Mouse (Mus musculus) cerebellum, postnatal 4 days (tissue): ENCODE measurements at regions not wholly inside any gene's neighbourhood (a gene's known extent, or its start where the extent isn't known, plus 50 kb on each side); places are given as distances from the start of the nearest gene placed in this dataset.

Source experiments
- DNase-seq, 2 experiments: peaks; one replicate each; pipeline ENCODE4 v3.0.0; 2022; ENCODE audit warnings: low spot score in 2 of 2, mixed read lengths in 1 of 2

DNA sequence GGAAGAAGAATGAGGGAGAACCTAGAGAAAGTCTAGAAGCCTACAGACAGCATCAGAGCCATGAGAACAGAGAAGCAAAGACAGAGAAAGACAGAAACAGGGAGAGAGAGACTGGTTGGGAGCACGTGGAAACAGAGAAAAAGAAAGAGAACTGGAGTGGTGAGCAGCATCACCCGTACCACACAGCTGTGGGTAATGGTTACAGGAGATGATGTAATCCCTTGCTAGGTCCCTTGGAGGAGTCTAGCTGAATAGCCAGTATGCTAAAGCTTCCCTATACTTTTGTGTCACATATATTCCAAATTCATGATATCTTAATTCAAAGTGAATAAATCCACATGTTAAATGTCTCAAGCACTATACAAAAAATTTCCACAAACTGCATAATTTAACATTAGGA is 284.0 kb downstream of the 4930544G11Rik start:
- DNase-seq, result no peak

DNA sequence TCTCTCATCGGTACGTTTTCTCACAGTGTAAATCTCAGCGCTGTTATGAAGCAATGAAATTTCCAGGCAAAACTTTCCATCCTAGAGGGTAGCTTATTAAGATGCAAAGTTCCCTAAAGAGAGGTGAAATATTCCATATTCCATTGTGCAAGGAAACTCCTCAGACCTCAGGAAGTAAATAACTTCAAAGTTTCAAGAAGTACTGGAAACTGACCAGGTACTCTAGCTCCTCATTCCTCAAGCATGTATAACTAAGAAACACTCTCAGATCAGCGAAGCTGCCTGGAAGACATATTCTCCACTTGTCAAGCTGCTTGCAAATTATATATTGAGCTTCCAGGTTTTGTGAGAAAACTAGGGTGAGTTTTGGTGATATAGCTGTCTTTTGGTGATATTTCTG is 279.8 kb upstream of the Mad2l1 start:
- DNase-seq, result no peak

DNA sequence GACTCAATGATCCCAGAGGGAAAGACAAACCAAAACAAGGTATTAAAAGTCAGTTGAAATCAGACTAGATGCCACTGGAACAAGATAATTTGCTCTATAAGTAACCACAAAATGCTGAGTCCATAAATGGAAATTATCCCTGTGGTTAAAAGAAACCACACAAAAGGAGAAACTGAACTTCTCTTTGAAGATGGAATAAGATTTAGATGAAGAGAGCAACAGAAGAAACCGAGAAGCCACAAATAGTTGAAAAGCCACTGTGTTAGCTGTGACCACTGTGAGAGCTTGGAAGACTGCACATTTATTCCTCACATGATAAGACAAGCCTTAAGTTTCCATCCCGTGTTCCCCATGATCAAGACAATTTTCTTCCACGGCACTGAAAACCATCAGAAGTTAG is 271.8 kb upstream of the Mad2l1 start:
- no peak for DNase-seq

DNA sequence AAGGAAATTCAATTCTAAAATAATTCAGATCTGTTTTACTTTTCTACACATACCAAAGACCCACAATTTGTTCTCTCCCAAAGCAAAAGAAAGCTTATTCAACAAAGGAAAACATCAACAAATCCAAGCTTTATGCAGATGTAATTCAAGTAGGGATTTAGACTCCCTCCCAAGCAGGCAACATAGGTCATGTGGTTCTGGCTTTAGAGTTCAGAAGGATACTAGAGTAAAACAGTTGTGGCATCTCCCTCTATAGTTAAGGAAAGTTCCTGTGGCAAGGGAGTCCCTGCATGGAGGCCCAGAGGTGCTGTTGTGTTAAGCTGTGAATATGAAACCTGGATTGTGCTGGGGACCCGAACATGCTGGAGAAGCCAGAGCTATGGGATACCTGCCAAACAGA is 271.3 kb upstream of the Mad2l1 start:
- DNase-seq, result no peak

DNA sequence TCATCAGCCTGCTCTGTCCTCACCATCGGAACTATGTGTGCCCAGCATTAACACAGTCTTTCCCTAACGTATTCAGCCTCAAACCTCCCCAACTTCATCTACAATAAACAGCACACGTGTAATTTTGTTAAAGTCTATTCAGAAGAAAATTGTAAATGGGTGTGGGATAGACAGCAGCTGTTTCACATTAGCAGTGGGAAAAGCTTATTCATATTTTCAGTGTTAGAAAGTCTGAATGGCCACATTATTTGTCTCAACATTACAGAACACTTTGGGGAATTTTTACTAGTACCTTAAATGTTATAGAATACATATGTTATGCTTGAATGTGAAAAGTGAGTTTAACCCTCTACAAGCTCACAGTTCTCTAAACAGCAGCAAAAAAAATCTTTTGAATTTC is 266.8 kb upstream of the Mad2l1 start:
- no peak for DNase-seq

DNA sequence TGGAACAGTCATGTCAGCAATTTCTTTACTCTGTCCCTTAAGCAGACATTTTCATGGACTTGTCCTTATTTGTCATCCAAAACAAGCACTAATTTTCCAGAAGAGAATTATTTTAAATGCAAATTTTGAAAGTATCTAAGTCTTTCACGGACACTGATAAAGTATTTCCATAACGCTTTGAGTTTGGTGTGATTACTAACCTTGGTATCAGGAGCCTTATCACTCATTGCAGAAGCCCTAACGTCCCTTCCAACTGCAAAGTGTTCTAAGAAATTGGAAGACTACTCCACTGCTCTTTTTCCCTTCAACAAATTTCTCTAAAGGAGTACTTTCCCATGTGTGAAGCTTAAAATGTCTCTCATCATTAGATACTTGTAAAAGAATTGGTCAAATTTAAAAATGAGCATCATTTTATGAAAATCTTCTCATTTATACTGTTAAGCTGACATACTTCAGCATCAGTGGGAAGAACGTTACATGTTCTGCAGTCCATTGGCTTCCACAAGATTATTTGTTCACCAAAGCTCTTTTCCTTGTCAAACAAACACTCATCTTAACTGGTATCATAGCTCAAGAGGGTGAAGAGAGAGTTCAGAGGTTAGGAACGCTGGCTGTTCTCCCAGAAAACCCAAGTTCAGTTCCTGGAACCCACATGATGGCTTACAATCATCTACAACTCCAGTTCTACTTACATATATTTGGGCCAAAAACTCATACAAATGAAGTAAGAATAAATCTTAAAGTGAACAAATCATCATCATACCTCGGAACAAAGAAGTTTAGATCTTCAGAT is 263.6 kb upstream of the Mad2l1 start:
- no peak for DNase-seq

DNA sequence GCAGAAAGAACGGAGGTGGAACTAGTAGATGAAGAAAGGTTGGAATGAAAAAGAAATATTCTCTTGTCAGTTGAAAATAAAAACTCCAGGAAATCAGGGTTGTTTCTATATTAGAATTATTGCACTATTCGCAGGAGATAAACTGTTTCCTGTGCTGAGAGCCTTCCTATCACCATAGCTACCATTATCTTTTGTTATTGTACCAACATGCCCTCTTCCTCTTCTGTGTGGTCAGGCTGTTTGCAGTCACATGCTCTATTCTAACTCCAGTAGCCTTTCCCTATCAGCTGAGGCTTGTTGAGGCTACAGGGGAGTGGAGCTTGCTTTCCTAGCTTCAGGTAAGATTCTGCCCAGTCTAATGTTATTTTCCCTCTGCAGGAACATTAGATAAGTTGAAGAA is 263.0 kb upstream of the Mad2l1 start:
- DNase-seq, result no peak

DNA sequence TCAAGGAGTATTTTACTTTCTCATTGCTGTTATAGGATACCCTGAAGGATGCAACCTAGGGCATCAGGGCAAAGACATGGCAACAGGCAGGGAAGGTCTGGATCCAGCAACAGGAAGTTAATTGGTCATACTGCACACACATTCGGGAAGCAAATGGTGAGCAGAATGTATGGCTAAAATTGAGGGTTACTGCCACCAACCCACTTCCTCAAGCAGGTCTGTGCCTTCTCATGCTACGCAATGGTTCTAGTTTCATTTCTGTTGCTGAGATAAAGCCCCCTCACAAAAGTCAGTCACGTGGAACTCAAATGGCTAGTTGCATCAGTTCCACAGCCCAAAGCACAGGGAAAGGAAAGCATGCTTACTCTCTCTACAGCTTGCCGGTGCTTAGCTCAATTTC is 260.5 kb upstream of the Mad2l1 start:
- DNase-seq, result no peak

DNA sequence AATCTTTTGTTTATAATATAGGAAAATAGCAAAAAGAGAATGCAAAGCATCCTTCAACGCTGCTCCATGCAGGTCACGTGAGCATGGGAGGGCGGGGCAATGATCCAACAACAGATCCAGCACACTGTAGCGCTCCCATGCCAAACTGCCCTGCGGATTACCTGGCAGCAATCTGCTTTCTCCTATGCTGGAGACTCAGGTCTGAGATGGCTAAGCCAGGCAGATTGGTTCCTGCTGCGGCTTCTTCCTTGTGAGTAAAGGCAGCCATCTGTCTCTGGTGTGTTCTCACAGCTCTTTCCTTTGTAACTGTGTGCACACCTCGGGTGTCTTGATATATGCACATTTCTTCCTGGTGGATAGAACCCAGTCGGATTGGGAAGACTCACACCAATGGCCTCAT is 254.5 kb upstream of the Mad2l1 start:
- DNase-seq, result peak in 1 of 2 experiments; percentile 31

DNA sequence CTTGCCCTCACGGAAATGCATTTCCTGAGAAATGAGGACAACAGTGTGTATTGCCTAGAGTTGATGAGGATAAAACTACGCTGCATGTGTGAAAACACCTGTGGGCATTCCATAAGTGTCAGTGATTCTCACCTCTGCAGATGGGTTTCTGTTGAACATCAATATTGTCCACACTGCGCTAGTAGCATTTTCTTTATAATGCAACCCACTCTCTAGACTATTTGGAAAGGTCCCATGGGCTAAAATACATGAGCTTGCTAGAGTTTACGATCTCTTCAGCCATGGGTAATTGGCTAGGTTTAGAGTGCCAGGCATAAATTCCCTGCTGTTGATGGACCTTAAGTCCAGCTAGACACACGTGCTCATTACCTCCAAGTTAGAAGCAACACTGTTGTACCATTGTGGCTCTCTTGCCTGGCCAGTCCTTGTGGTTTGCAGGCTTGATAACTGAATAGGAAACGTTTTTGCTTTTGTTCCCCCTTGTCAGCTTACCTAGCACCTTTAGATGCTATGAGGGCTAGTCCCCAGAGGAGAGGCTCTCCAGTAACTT is 252.5 kb upstream of the Mad2l1 start:
- DNase-seq, result no peak

DNA sequence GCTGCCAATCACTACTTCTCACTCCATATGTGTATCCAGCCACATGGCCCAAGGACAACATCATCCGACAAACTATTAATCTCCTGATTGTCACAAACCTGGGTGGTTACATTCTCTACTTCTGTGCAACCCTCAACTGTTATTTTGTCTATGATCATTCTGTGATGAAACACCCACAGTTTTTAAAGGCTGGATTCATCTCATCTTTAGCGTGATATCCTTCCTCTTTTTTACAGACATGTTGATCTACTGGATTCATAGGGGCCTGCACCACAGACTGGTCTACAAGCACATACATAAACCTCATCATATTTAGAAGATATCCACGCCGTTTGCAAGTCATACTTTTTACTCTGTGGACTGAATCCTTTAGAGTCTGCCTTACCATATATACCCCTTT is 251.7 kb upstream of the Mad2l1 start:
- DNase-seq, result no peak

DNA sequence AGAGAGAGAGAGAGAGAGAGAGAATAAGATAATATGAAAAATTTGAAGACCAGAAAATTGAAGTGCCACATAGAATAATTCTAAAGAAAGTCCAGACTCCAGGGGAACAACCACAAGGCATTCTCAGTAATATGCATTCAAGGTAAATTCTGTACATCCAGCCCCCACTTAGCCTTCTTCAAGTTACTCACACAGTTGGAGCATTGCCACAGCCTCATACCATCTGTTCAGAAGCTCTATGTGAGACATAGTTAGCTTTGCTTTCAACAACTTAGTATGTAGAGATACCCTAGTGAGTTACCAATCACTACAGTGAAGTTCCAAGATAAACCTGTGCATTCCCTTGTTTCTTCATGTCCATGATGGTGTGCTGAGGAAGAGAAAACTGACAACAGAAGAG is 247.6 kb upstream of the Mad2l1 start:
- DNase-seq, result no peak

DNA sequence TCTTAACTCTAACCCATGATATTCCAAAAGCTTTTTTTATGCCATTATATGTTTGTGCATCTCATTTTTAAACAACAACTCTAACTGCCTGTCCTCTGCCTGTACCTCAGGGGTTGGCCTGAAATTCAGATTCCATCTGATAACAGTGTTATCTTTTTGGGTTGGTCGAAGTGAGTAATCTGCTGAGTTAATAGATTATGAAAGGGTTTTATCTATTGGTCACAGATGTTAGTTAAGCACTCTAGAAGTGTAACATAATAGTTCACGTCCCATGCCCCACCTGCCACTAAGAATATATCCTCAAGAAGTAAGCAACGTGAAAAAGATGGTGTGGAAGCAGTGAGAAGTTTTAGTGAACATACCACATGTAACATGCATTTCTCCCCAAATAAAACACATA is 246.0 kb upstream of the Mad2l1 start:
- no peak for DNase-seq

DNA sequence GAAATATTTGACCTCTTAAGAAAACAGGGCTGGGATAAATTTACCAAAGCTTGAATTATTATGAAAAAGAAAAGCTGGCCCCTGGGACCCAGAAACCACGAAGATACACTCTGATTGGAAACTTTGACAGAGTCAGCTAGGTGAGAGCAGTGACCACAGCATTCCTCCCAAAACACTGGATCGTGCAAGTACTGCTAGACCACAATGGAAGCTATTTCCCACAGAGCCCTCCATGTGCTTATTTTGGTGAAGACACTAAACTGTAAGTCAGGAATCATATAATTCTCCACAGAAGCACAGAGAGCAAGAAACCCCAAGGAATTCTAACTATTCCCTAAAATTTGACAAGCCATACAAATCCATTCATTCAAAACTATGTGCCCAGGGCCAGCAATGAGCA is 243.6 kb upstream of the Mad2l1 start:
- DNase-seq, result no peak

DNA sequence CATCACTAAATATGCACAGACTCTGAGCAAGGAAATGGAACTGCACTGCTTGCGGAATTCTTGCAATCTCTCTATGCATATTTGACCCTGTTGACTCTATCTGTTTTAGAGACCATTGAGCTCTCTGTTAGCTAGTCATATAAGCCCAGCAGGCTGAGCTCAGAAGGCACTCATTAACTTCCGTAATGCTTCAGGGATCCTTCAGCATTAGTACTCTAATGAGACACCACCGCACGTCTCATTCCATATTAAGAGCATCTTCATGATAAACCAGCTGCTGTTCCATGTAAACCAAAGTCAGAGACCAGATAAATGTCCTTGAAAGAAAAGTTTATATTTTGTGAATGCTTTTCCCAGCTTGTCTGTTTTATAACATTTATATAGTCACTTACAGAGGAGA is 237.1 kb upstream of the Mad2l1 start:
- no peak for DNase-seq

DNA sequence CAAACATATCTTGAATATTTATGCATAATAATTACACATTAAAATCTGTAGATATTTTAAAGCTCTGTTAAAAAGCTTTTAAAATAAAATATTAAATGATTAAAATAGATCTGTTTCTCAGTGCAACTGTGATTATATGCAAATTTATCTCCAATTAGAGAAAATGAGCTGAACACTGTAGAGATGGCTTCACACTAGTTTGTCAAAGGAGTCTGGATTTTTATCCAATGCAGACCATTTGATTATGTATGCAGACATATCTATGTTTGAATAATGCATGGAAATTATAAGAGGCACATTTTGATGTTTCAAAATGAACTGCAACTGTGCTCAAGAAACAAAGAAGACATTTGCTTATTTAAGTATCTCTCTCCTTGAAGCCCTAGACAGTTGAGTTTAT is 235.0 kb upstream of the Mad2l1 start:
- DNase-seq, result no peak

DNA sequence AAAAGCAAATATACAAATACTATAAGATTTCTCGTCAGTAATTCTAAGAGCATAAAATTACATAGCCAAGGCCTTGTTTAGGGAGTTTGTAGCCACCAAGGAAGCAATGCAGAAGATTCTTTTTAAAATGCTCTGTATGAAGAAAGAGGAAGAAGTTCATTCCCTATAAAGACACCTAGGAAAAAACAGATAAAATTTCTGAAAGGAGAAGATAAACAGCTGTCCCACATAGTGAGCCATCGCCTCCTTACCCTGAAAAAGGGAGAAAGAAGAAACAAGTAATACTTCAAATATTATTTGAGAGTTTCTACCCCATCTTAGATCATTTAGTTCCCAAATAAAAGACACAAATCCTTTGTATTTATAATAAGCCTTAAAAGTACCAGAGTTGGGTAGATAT is 190.3 kb upstream of the Mad2l1 start:
- no peak for DNase-seq

DNA sequence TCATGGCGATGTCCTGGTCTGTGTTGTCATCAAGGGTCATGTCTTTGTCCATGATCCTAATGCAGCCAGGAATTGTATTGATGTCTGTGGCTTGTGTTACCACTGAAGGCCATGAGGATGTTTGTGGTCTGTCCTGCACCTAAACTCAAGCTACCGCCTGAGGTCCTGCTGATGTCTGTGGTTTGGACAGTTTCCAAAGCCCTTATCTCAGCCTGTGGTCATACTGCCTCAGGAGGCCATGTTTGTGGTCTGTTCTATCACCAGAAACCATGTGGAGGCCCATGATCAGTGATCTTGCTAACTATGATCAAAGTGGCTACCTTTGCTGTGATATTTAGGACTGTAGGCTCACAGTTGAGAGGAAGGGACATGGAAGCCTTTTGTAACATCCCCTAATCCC is 187.8 kb upstream of the Mad2l1 start:
- DNase-seq, result no peak

DNA sequence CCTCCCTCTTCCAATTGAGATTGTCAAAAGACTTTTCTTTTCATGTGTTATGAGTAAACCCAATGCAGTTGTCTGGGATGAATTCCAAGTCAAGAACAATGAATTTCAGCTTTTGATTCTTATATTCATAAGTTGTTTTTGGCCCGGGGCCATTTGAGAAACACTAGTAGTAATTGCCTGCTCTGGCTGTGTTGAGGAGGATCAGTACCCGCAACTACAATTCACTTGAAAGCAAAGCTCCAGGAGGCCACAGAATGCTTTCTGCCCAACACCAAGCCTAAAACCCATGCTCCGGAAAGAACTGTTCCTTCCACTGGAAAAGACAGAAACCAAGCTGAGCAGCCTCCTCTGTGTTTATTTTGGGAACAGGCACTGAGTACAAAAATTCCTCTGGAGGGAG is 174.1 kb upstream of the Mad2l1 start:
- no peak for DNase-seq

DNA sequence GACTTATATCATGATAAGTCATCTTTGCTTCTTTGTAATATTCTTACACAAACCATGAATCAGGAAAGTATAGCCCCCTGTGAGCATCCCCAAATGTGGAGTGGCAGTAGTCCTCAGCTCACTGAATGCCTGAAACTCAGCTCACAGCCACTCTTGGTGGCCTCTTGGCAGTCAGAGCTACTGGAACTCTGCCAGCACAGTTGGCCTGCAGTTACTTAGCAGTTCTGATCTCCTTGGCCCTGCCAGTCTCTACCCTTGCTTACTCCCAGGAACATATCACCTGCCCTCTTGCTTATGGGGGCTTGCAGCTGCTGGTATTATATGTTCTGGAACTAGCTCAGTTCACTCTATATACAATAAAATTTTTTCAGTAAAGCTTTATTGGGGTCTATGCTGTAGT is 167.9 kb upstream of the Mad2l1 start:
- peak in 1 of 2 experiments; percentile 44 for DNase-seq

DNA sequence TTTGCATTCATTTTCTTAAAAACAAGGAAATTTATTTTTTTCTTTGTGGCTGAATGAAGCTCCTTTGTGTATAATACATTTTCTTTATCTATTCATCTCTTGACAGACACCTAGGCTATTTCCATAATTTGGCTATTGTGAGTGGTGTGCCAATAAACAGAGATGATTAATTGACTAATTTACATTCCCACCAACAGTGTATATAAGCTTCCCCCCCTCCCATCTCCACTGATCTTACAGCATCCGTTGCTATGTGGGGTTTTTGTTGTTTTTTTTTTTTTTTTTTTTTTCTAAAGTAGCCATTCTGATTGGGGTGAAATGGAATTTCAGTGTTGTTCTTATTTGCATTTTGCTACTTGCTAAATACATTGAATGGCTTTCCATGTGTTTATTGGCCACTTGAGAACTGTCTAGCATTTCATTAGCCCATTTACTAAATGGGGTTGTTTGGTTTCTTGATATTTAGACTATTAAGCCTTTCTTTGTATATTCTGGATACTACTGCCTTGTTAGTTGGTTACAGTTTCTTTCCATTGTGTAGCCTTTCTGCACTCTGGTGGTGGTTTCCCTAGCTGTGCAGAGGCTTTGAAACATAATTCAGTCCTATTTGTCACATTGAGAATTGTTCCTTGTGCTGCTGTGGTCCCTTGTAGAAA is 153.8 kb upstream of the Mad2l1 start:
- no peak for DNase-seq

DNA sequence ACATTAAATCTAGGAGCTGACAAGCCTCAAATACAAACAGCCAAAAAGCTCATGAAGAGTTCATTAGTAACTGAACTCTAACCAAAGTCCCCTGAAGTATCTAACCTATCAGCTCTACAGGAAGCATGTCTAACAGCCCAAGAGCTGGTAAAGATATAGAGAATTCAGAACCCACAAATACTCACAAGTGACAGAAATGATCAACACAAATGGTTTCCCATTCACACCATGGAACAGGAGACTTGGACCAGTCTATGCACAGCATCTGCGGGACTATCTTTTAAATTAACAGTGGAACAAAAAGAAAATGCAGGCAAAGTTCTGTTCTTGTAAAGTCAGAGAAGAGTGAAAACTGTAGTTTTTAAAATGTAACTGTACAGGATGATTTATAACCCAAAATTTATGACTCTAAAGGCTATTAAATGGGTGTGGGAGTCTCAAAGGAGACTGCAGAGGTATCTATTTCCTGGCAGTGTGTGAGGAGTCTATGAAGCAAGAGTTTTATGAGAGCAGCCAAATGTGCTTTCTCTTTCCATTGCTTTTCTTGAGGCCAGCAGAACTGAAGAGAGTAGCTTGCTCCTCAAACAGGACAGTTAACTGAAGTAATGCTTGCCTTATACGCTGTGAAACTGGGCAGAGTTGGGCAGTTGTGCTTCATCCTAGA is 152.7 kb upstream of the Mad2l1 start:
- no peak for DNase-seq

DNA sequence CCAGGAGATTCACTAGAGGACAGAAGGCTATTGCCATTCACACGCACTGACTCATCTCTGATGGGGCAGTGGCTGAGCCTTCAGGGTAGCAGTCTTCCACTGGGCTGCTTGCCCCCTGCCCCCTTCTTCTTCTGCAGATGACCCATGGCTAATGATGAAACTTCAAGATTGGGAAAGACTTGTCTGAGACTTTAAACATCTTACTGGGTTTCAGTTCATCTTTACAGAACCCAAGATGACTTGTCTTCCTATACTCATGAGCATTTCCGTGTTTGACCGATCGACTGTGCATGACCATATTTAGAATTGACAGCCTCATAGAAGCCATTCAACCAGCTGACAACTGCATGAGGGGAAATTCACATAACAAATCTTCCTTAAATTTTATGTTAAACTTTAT is 140.0 kb upstream of the Mad2l1 start:
- DNase-seq, result no peak
